Mouse (Mus musculus) MEL (cell line): ENCODE results near the gene Dffa.

Experiments used
- CTCF ChIP-seq, 3 experiments: IDR thresholded peaks in 2 of 3; conservative IDR thresholded peaks in 1 of 3; 2 replicates each; pipeline ENCODE4 v1.5.1; 2011 to 2012; ENCODE audit warnings: low read length in 3 of 3, low read depth in 2 of 3, mild to moderate bottlenecking in 2 of 3, improper control_type of control experiment in 1 of 3, inconsistent platforms in 1 of 3, mixed read lengths in 1 of 3, moderate library complexity in 1 of 3; ENCODE audit not compliant: control insufficient read depth in 1 of 3, insufficient read depth in 1 of 3, poor library complexity in 1 of 3, severe bottlenecking in 1 of 3
- EP300 ChIP-seq, 2 experiments: IDR thresholded peaks; 2 replicates each; pipeline ENCODE4 v1.6.1; 2011; ENCODE audit warnings: improper control_type of control experiment in 2 of 2, low read length in 2 of 2, low read depth in 1 of 2, mild to moderate bottlenecking in 1 of 2
- HCFC1 ChIP-seq: IDR thresholded peaks from 2 replicates; pipeline ENCODE4 v1.6.1; 2012; ENCODE audit warnings: low read depth, mild to moderate bottlenecking, inconsistent platforms, low read length, improper control_type of control experiment, moderate library complexity
- JUND ChIP-seq: IDR thresholded peaks from 2 replicates; pipeline ENCODE4 v1.6.1; 2011; ENCODE audit warnings: low read depth, mild to moderate bottlenecking, improper control_type of control experiment, low read length
- MAFK ChIP-seq: IDR thresholded peaks from 2 replicates; pipeline ENCODE4 v1.6.1; 2011; ENCODE audit warnings: low read depth, mild to moderate bottlenecking, low read length, improper control_type of control experiment, borderline replicate concordance
- MYB ChIP-seq: IDR thresholded peaks from 2 replicates; pipeline ENCODE4 v1.6.1; 2011; ENCODE audit warnings: mild to moderate bottlenecking, low read depth, low read length, improper control_type of control experiment
- POLR2A ChIP-seq, 2 experiments: IDR thresholded peaks; 2 replicates each; pipeline ENCODE4 v1.6.1; 2011 to 2012; ENCODE audit warnings: low read length in 2 of 2, mild to moderate bottlenecking in 2 of 2, control low read depth in 1 of 2, improper control_type of control experiment in 1 of 2, low read depth in 1 of 2, moderate library complexity in 1 of 2; ENCODE audit not compliant: control insufficient read depth in 1 of 2, insufficient read depth in 1 of 2, poor library complexity in 1 of 2
- SIN3A ChIP-seq: IDR thresholded peaks from 2 replicates; pipeline ENCODE4 v1.6.1; 2012; ENCODE audit warnings: low read length, improper control_type of control experiment, inconsistent platforms
- SMC3 ChIP-seq: IDR thresholded peaks from 2 replicates; pipeline ENCODE4 v1.6.1; 2011; ENCODE audit warnings: low read depth, low read length, improper control_type of control experiment
- TAL1 ChIP-seq: IDR thresholded peaks from 2 replicates; pipeline ENCODE4 v1.6.1; 2012; ENCODE audit warnings: mild to moderate bottlenecking, inconsistent platforms, low read length, moderate library complexity, mixed read lengths
- TBP ChIP-seq: IDR thresholded peaks from 2 replicates; pipeline ENCODE4 v1.8.0; 2011; ENCODE audit warnings: low read depth, low read length, improper control_type of control experiment
- USF1 ChIP-seq: IDR thresholded peaks from 2 replicates; pipeline ENCODE4 v1.6.1; 2014; ENCODE audit warnings: low read depth, mild to moderate bottlenecking, inconsistent platforms, low read length, improper control_type of control experiment, moderate library complexity
- ZC3H11A ChIP-seq: IDR thresholded peaks from 2 replicates; pipeline ENCODE4 v1.6.1; 2012; ENCODE audit warnings: low read depth, mild to moderate bottlenecking, inconsistent platforms, low read length, improper control_type of control experiment

- TF ChIP-seq TBP (no peak), SMC3 (no peak), CTCF (IDR thresholded peaks at IDR 0.05 in 2 of 3, conservative IDR thresholded peaks at IDR 0.05 in 1 of 3; ENCODE audit: control insufficient read depth in 1 of 3, insufficient read depth in 1 of 3, low read depth in 2 of 3, low read length in 3 of 3, poor library complexity in 1 of 3, severe bottlenecking in 1 of 3) (no peak), HCFC1 (no peak), SIN3A (no peak), MAFK (no peak), USF1 (no peak), JUND (no peak), EP300 (IDR thresholded peaks at IDR 0.05; ENCODE audit: low read depth in 1 of 2, low read length in 2 of 2) (no peak), POLR2A (IDR thresholded peaks at IDR 0.05; ENCODE audit: control insufficient read depth in 1 of 2, insufficient read depth in 1 of 2, low read depth in 1 of 2, low read length in 2 of 2, poor library complexity in 1 of 2) (no peak), ZC3H11A (no peak), TAL1 (no peak), MYB (no peak)
Observed at GRCm38 (mm10) chr4:149079629-149080028, 24.3 kb upstream of the Dffa start.
